Mouse (Mus musculus) small intestine, adult 2 months (tissue): ENCODE data around the gene Adgrg6.

Experiments
- CTCF ChIP-seq: fragments of 200-500 bp; IDR thresholded peaks from 2 replicates; pipeline ENCODE4 v1.5.1; 2012; ENCODE audit warnings: low read depth, mild to moderate bottlenecking, control low read depth, inconsistent platforms, low read length, moderate library complexity, mixed read lengths; ENCODE audit not compliant: insufficient replicate concordance, insufficient read length; ENCODE audit errors: extremely low read depth
- POLR2A ChIP-seq: fragments of 200-500 bp; IDR thresholded peaks from 2 replicates; pipeline ENCODE4 v1.6.1; 2012; ENCODE audit warnings: low read depth, mild to moderate bottlenecking, control low read depth, inconsistent platforms, low read length, moderate library complexity

DNA sequence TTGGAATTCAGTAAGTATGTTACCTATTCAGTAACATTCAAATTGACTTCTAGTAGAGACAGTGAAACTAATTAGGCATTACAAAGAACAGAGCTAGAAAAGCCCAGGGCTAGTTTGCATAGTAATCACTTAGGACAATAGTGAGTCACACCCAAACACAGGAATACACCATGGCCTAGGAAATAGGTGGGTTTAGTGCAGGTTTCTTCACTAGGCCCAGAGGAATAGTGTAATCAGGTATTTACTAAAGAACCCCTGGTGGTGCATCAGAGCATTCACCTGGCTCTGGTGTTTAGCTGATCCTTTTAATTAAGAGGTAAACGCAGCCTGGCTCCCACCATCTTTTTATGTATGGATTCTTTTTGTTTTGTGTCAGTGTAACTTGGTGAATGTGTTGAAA lies 38.0 kb upstream of the Adgrg6 start:
- no peak for TF ChIP-seq CTCF
- TF ChIP-seq POLR2A, result no peak
